Mouse (Mus musculus): ENCODE results near the gene Pde4b. TPM values are rescaled to one million over a fixed set of nuclear protein-coding genes. Genes with fewer than 3 reads are reported as not detected.

Gene Pde4b
- total RNA-seq, 2 experiments from 2014 or later: 59.9 to 62.5 TPM

- Histone ChIP-seq H3K27ac (peak overlapping the region; percentile 62), H3K4me3 (peak overlapping the region; percentile 1)
- intact Hi-C loops (cut with DNase I): no loop called here
- DNase-seq: no peak
- TF ChIP-seq CTCF (IDR thresholded peaks at IDR 0.05): no peak
Observed at GRCm38 (mm10) chr4:102563273-102563855, 476.0 kb downstream of the Pde4b start.

- Histone ChIP-seq H3K27ac (no peak overlapping the region), H3K4me3 (no peak overlapping the region)
- intact Hi-C loops (cut with DNase I): no loop called here
- no peak for TF ChIP-seq CTCF (IDR thresholded peaks at IDR 0.05)
- no peak for DNase-seq
Observed at GRCm38 (mm10) chr4:102564286-102564685, 476.9 kb downstream of the Pde4b start.

DNA sequence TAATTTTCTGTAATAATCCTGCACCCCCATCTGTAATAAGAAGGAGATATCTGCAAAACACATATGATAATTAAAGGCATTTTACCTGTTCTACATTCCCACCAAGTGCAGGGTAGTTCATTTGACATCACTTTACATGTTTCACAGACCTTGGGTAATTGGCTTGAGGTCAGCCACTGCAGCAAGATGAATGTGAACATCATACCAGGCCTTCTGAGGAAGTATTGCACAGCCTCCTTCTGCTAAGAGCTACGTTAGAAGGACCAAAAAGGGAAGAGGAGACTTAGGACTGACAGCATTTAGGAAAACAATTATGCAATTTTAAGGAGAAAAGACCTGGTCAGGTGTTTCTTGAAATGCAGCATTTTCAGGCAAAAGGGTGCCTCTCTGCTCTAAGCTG lies 479.1 kb downstream of the Pde4b start:
- Histone ChIP-seq H3K4me3 (no peak overlapping the region), H3K27ac (no peak overlapping the region)
- DNase-seq: no peak
- TF ChIP-seq CTCF (IDR thresholded peaks at IDR 0.05): no peak
- intact Hi-C loops (cut with DNase I): no loop called here

DNA sequence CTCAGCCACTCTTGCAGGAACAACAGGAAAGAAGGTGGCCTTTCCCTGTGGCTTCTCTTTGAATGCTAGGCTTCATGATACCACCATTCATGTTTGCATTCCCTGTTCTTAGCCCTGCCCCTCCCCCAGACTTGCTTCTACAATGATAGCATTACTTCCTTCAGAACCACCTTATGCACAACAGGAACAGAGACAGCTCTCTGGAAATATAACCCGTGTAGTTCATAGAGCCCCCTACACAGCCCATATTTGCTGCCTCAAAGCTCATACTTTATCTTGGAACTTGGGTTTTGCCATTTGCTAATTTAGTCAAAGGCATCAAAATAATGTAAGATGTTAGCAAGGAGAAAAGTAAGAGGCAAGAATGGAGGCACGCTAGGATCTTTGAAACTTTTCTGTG lies 479.8 kb downstream of the Pde4b start:
- H3K4me3 ChIP-seq: no peak overlapping the region
- no peak for TF ChIP-seq CTCF (IDR thresholded peaks at IDR 0.05)
- intact Hi-C loops (cut with DNase I): no loop called here
- no peak for DNase-seq
- peak overlapping the region; percentile 100; the same call in 1 of the 2 replicates for H3K27ac ChIP-seq

- no peak overlapping the region for H3K4me3 ChIP-seq
- intact Hi-C loops (cut with DNase I): no loop called here
- no peak for DNase-seq
- H3K27ac ChIP-seq: peak overlapping the region; percentile 100
- TF ChIP-seq CTCF (IDR thresholded peaks at IDR 0.05): no peak
Observed at GRCm38 (mm10) chr4:102567676-102568254, 480.4 kb downstream of the Pde4b start.

DNA sequence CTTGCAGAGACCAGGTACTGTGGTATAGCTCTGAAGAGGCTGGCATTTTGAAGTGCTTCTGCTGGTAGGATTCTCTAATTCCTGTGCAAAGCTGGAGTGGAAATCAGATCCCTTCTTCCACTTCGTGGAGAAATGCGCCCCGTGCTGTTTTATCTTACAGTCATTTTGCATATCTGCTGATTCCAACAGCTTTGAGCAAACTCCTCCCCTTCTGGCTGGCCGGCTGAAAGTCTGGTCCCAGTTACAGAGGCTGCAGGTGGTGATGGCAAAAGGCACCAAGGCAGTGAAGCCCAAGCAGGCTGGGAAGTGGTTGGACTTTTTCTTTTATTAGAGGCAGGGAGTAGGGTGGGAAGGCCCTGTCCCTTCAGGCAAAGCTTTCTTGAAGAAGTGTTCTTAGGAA lies 481.2 kb downstream of the Pde4b start:
- Histone ChIP-seq H3K4me3 (peak overlapping the region; percentile 75), H3K27ac (peak overlapping the region; percentile 100)
- intact Hi-C loops (cut with DNase I): no loop called here
- TF ChIP-seq CTCF (IDR thresholded peaks at IDR 0.05): no peak; the same call in 1 of the 2 replicates
- DNase-seq: peak; percentile 91

GRCm38 (mm10) chr4:102569101-102569583 lies 481.8 kb downstream of the Pde4b start:
- intact Hi-C loops (cut with DNase I): loop anchor here (1.0 kb wide), 1 partner anchor 59 kb away; no protein-coding TSS in a partner anchor
- Histone ChIP-seq H3K4me3 (peak overlapping the region; percentile 75), H3K27ac (peak overlapping the region; percentile 100)
- TF ChIP-seq CTCF (IDR thresholded peaks at IDR 0.05): no peak
- no peak for DNase-seq

DNA sequence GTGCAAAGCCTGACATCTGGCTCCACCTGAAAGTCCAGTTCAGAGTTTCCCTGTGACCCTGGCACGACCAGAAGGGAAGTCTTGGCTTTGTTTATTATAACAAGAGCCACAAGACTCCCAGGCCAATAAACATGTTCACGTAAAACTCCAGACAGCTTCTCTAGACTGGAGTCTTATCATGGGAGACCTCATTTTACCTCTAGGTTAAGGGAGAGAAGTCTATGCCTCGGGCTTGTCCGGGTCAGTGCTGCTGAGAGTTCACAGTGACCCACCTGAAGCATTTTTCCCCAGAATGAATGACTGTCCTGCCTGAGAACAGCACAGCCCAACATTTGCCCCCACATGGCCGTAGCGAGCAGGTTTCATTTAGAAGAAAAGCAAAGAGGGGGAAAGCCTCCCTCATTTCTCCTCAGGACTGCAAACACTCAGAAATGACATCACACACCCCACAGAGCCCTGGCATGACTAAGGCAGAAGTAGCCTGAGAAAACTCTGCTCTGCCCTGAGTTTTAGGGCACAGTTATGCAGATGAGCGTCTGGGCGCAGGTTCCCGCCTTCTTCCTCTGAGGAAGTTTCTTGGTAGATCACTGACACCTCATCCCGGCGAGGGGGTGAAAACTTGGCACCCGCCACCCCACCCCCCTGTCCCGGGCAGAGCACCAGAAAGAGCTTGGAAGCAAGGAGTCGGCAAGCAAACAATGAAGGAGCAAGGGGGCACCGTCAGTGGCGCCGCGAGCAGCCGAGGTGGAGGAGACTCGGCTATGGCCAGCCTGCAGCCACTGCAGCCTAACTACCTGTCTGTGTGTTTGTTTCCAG lies 482.8 kb downstream of the Pde4b start:
- intact Hi-C loops (cut with DNase I): loop anchor here (1.0 to 2.0 kb wide), 2 partner anchors 31 to 60 kb away; no protein-coding TSS in a partner anchor
- Histone ChIP-seq H3K27ac (peak overlapping the region; percentile 100), H3K4me3 (peak overlapping the region; percentile 75)
- DNase-seq: peak; percentile 88
- no peak for TF ChIP-seq CTCF (IDR thresholded peaks at IDR 0.05)

GRCm38 (mm10) chr4:102570766-102571411 lies 483.5 kb downstream of the Pde4b start:
- DNase-seq: no peak
- intact Hi-C loops (cut with DNase I): loop anchor here (2.0 kb wide), 1 partner anchor 32 kb away; no protein-coding TSS in a partner anchor
- peak overlapping the region; percentile 75 for H3K4me3 ChIP-seq
- no peak for TF ChIP-seq CTCF (IDR thresholded peaks at IDR 0.05)
- H3K27ac ChIP-seq: peak overlapping the region; percentile 100

DNA sequence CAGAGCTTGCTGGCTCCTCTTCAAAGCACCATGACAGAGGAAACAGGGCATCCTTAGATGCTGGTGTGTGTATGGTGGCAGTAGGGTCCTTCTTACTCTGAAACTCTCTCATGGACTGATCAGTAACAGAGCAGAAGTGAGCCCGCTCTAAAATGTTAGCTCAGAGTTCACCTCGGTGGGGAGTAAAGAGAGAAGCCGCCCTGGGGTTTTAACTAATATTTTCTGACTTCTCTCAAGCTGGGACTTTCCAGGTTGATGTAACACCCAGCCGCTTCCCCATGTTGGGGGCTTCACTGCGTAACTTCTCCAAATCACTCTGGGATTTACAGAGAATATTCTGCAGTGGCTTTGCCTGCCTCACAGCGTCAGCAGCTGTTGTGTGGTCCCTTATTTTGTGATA lies 484.7 kb downstream of the Pde4b start:
- intact Hi-C loops (cut with DNase I): no loop called here
- Histone ChIP-seq H3K27ac (peak overlapping the region; percentile 100), H3K4me3 (peak overlapping the region; percentile 75)
- DNase-seq: no peak
- no peak for TF ChIP-seq CTCF (IDR thresholded peaks at IDR 0.05)

GRCm38 (mm10) chr4:102572591-102572990 lies 485.2 kb downstream of the Pde4b start:
- no peak for DNase-seq
- intact Hi-C loops (cut with DNase I): no loop called here

GRCm38 (mm10) chr4:102573361-102573781 lies 486.0 kb downstream of the Pde4b start:
- no peak for TF ChIP-seq CTCF (IDR thresholded peaks at IDR 0.05)
- H3K27ac ChIP-seq: peak overlapping the region; percentile 100
- peak overlapping the region; percentile 75 for H3K4me3 ChIP-seq
- intact Hi-C loops (cut with DNase I): no loop called here
- peak; percentile 74 for DNase-seq

More at GRCm38 (mm10) chr4:102572591-102572990, 485.2 kb downstream of the Pde4b start:
- Histone ChIP-seq H3K27ac (peak overlapping the region; percentile 100), H3K4me3 (peak overlapping the region; percentile 75)
- no peak for TF ChIP-seq CTCF (IDR thresholded peaks at IDR 0.05)

All from gastrocnemius, adult 2 months (tissue).